In genomic region chr19:40895393-40895703, GRCm38 (mm10) we compare ENCODE assay signal across 8 mouse cellular contexts. TPM values are rescaled to one million over a fixed set of nuclear protein-coding genes. Genes with fewer than 3 reads are reported as not detected.
A peak's percentile ranks its signal among the peaks of the same experiment; 100 is the strongest.
DNase-seq lines count a peak whose midpoint lies in the region; ATAC-seq and TF ChIP-seq lines count a peak whose summit lies in the region.

No protein-coding gene starts in this region.

- H3K9me3 ChIP-seq in heart, embryonic 10.5 days, result peaks cover 4% of the 10 kb centered on the region; the same call in 1 of the 2 replicates
- no peaks in the 10 kb centered on the region for H3K9me3 ChIP-seq in CH12.LX (replicated peaks; ENCODE audit: low read length)
- H3K9me3 ChIP-seq in forebrain, embryonic 14.5 days (replicated peaks; ENCODE audit: control insufficient read depth, low read length), result no peaks in the 10 kb centered on the region; the same call in 1 of the 2 replicates
- H3K9me3 ChIP-seq in liver, embryonic 16.5 days (replicated peaks; ENCODE audit: control insufficient read depth, low read length), result no peaks in the 10 kb centered on the region; the same call in 1 of the 2 replicates

- peaks cover 7% of the 10 kb centered on the region for H3K4me1 ChIP-seq in heart, embryonic 10.5 days
- H3K4me1 ChIP-seq in CH12.LX (ENCODE audit: control insufficient read depth in 1 of 2, insufficient read depth in 2 of 2), result peaks cover 3 to 16% of the 10 kb centered on the region in 2 experiments
- no peaks in the 10 kb centered on the region for H3K4me1 ChIP-seq in forebrain, embryonic 14.5 days (ENCODE audit: control insufficient read depth, insufficient read depth, low read length)
- H3K4me1 ChIP-seq in liver, embryonic 16.5 days (ENCODE audit: control insufficient read depth, low read depth, low read length), result peaks cover 5% of the 10 kb centered on the region

- DNase-seq in heart, embryonic 10.5 days (ENCODE audit: low spot score), result no peak
- no peak for DNase-seq in heart, adult 8-10 months (ENCODE audit: low spot score)
- DNase-seq in CH12.LX (ENCODE audit: extremely low read depth), result peak; percentile 50
- peak; percentile 38 for DNase-seq in forebrain, embryonic 14.5 days (ENCODE audit: low spot score)
- no peak for DNase-seq in layer of hippocampus, postnatal 25 days (ENCODE audit: extremely low spot score in 1 of 2, low spot score in 1 of 2)
- no peak for DNase-seq in layer of hippocampus, adult 9-11 months

- ATAC-seq in forebrain, embryonic 14.5 days, result no peak
- ATAC-seq in liver, embryonic 16.5 days (ENCODE audit: low read depth), result no peak
- ATAC-seq in megakaryocyte progenitor cell, adult 5-6 weeks (replicated peaks; ENCODE audit: poor library complexity), result no peak

- no peak for TF ChIP-seq RAD21 in CH12.LX (IDR thresholded peaks at IDR 0.05; ENCODE audit: low read depth, low read length)

- no peak for TF ChIP-seq POLR2A in CH12.LX (IDR thresholded peaks at IDR 0.05; ENCODE audit: low read depth, low read length)

- no peak for TF ChIP-seq CTCF in CH12.LX (conservative IDR thresholded peaks at IDR 0.05 in 1 of 2, IDR thresholded peaks at IDR 0.05 in 1 of 2; ENCODE audit: low read depth in 2 of 2, low read length in 2 of 2)

- dilution Hi-C loops in CH12.LX (cut with MboI; ENCODE audit: extremely low pct_ligation_motif_present, extremely low pct_unique_long_range_greater_than_20kb, low sequenced_read_pairs), result no loop called here

- H3K79me2 ChIP-seq in CH12.LX (replicated peaks; ENCODE audit: control insufficient read depth, extremely low read depth, insufficient read depth, poor library complexity, severe bottlenecking), result peaks cover 2% of the 10 kb centered on the region; the same call in 1 of the 2 replicates

- peak overlapping the region; percentile 90 for H3K4me3 ChIP-seq in heart, embryonic 10.5 days
- peak overlapping the region; percentile 74 to 91 (median 75) for H3K4me3 ChIP-seq in CH12.LX (replicated peaks in 1 of 3; ENCODE audit: low read depth in 2 of 3, low read length in 2 of 3, poor library complexity in 1 of 3)
- H3K4me3 ChIP-seq in forebrain, embryonic 14.5 days (ENCODE audit: low read depth, low read length), result peak overlapping the region; percentile 80
- peak overlapping the region; percentile 84 for H3K4me3 ChIP-seq in liver, embryonic 16.5 days (ENCODE audit: low read depth, low read length)

- peaks cover 32% of the 10 kb centered on the region for H3K27me3 ChIP-seq in heart, embryonic 10.5 days (ENCODE audit: insufficient read depth, poor library complexity, severe bottlenecking)
- H3K27me3 ChIP-seq in CH12.LX (replicated peaks), result no peaks in the 10 kb centered on the region
- H3K27me3 ChIP-seq in forebrain, embryonic 14.5 days (replicated peaks; ENCODE audit: control insufficient read depth, insufficient read depth, low read length), result peaks cover 23% of the 10 kb centered on the region
- H3K27me3 ChIP-seq in liver, embryonic 16.5 days (ENCODE audit: control insufficient read depth, insufficient read depth, low read depth, low read length), result peaks cover 10% of the 10 kb centered on the region

- peak overlapping the region; percentile 98 for H3K27ac ChIP-seq in heart, embryonic 10.5 days
- peak overlapping the region; percentile 61 for H3K27ac ChIP-seq in CH12.LX (ENCODE audit: insufficient read depth, low read depth)
- peak overlapping the region; percentile 91 for H3K27ac ChIP-seq in forebrain, embryonic 14.5 days (ENCODE audit: low read depth, low read length)
- H3K27ac ChIP-seq in liver, embryonic 16.5 days (ENCODE audit: low read length), result no peak overlapping the region

- TF ChIP-seq EP300 in CH12.LX (IDR thresholded peaks at IDR 0.05; ENCODE audit: low read length), result no peak

- WGBS in heart, embryonic 10.5 days, result 2% methylated on average over 6 of the region's 6 CpGs
- WGBS in forebrain, embryonic 14.5 days, result 3% methylated on average over 6 of the region's 6 CpGs
- WGBS in liver, embryonic 16.5 days (ENCODE audit: insufficient replicate concordance), result under 1% methylated on average over 6 of the region's 6 CpGs

- in situ Hi-C loops in CH12.LX (cut with MboI; ENCODE audit: low pct_ligation_motif_present, low pct_unique_long_range_greater_than_20kb, low sequenced_read_pairs), result no loop called here

- peak overlapping the region; percentile 90 for H3K9ac ChIP-seq in CH12.LX (ENCODE audit: insufficient read depth, low read depth)
- peak overlapping the region; percentile 76 for H3K9ac ChIP-seq in forebrain, embryonic 14.5 days (ENCODE audit: low read length)
- peak overlapping the region; percentile 75 for H3K9ac ChIP-seq in liver, embryonic 16.5 days (ENCODE audit: low read depth, low read length)

- H3K36me3 ChIP-seq in heart, embryonic 10.5 days, result peaks cover 7% of the 10 kb centered on the region; the same call in 1 of the 2 replicates
- H3K36me3 ChIP-seq in CH12.LX (replicated peaks in 1 of 2; ENCODE audit: control insufficient read depth in 1 of 2, insufficient read depth in 1 of 2, low read length in 1 of 2), result peaks cover 0 to 9% of the 10 kb centered on the region in 2 experiments
- H3K36me3 ChIP-seq in forebrain, embryonic 14.5 days (ENCODE audit: control insufficient read depth, insufficient read depth, low read length), result no peaks in the 10 kb centered on the region; the same call in 1 of the 2 replicates
- H3K36me3 ChIP-seq in liver, embryonic 16.5 days (ENCODE audit: control insufficient read depth, insufficient read depth), result no peaks in the 10 kb centered on the region

- no peak overlapping the region for H3K4me2 ChIP-seq in CH12.LX (ENCODE audit: insufficient read depth, low read depth, poor library complexity, severe bottlenecking)
- H3K4me2 ChIP-seq in forebrain, embryonic 14.5 days (ENCODE audit: low read length), result peak overlapping the region; percentile 63
- H3K4me2 ChIP-seq in liver, embryonic 16.5 days (ENCODE audit: low read depth, low read length), result peak overlapping the region; percentile 73

TF ChIP-seq in CH12.LX, 34 proteins besides CTCF, POLR2A, EP300 and RAD21:
- TF ChIP-seq ZNF384 (IDR thresholded peaks at IDR 0.05; ENCODE audit: low read depth, low read length) (peak; percentile 79), PAX5 (IDR thresholded peaks at IDR 0.05; ENCODE audit: low read length) (no peak), TCF12 (IDR thresholded peaks at IDR 0.05; ENCODE audit: low read depth, low read length) (no peak)

RNA-seq across cellular contexts. Expression of gene Zfp518a, which starts 0.8 kb away (rescaled TPM):
- polyA plus RNA-seq in heart, embryonic 10.5 days (2016; fragmentation: Nextera tagmentation; extraction: Ambion mirVana), result 9.4 and 10.4 TPM in 2 replicates
- total RNA-seq in heart, adult 8-10 months (2022), result 1 to 10 TPM; 6.7 to 7.6 (median 7.3) TPM
- total RNA-seq in CH12.LX (2012; rRNA removed) (5.4 and 5.9 TPM in 2 replicates), CH12.LX (2014; rRNA removed) (19.7 and 23.4 TPM in 2 replicates)
- 10.0 and 11.6 TPM in 2 replicates for polyA plus RNA-seq in CH12.LX (2012; ENCODE audit: insufficient read length, low read depth)
- 9.8 and 11.2 TPM in 2 replicates for polyA plus RNA-seq in forebrain, embryonic 14.5 days (2014; fragmentation: Nextera tagmentation; extraction: Ambion mirVana)
- 3.9 and 4.0 TPM in 2 replicates for polyA plus RNA-seq in liver, embryonic 16.5 days (2015; fragmentation: Nextera tagmentation; extraction: Ambion mirVana)
- total RNA-seq in layer of hippocampus, postnatal 25 days (2021), result 1 to 10 TPM; 8.0 to 8.1 TPM
- total RNA-seq in megakaryocyte progenitor cell, adult 5-6 weeks (2015), result 26.8 and 31.2 TPM in 2 replicates
- 23.6 and 29.0 TPM in 2 replicates for total RNA-seq in megakaryocyte progenitor cell, adult 5-6 weeks (2017)

Comparison
In these comparisons a context has a peak if more than half of its experiments do, and no peak if none do; other contexts are left out.
1. DNase-seq: peak in CH12.LX (single experiment) and forebrain, embryonic 14.5 days (single experiment); none in heart, embryonic 10.5 days (single experiment), heart, adult 8-10 months (single experiment), layer of hippocampus, postnatal 25 days (0 of 2) and layer of hippocampus, adult 9-11 months (single experiment).
2. Peak in every context shown above with its lines, with median percentiles within 50 percentile points of each other: H3K4me3 ChIP-seq and H3K9ac ChIP-seq.